Mouse (Mus musculus) liver, embryonic 14.5 days (tissue): ENCODE measurements around the gene Mmp8.

Experiments
- CTCF ChIP-seq: IDR thresholded peaks from 2 replicates; pipeline ENCODE4 v1.5.1; 2016; ENCODE audit warnings: antibody characterized with exemption, low read depth, control low read depth
- EP300 ChIP-seq: IDR thresholded peaks from 2 replicates; pipeline ENCODE4 v1.6.1; 2016; ENCODE audit warnings: antibody characterized with exemption, low read depth

GRCm38 (mm10) chr9:7575526-7575925 is 17.3 kb downstream of the Mmp8 start:
- no peak for TF ChIP-seq CTCF
- no peak for TF ChIP-seq EP300
